Mouse (Mus musculus) skeletal muscle tissue, adult 2 months (tissue): ENCODE results near the gene Dnajb13.
"Not testable (repeated sequence)": the region's sequence is repeated elsewhere in the genome, so short reads cannot be mapped to it uniquely, and the experiment has no call there.

ENCODE experiments used
- DNase-seq: peaks from one replicate; pipeline ENCODE4 v3.0.0-alpha.2; 2012; ENCODE audit warnings: low read depth, low spot score

Dnajb13 gene

GRCm38 (mm10) chr7:100488474-100489048 is 26.2 kb downstream of the Dnajb13 start:
- DNase-seq: no peak

- no peak for DNase-seq
Measured at GRCm38 (mm10) chr7:100487301-100487700, 27.5 kb downstream of the Dnajb13 start.

GRCm38 (mm10) chr7:100484493-100484892 is 30.3 kb downstream of the Dnajb13 start:
- no peak for DNase-seq

- DNase-seq: not testable (repeated sequence)
Measured at GRCm38 (mm10) chr7:100482046-100482445, 32.7 kb downstream of the Dnajb13 start.

GRCm38 (mm10) chr7:100480175-100480574 is 34.6 kb downstream of the Dnajb13 start:
- no peak for DNase-seq

- no peak for DNase-seq
Measured at GRCm38 (mm10) chr7:100479823-100480164, 35.0 kb downstream of the Dnajb13 start.

- no peak for DNase-seq
Measured at GRCm38 (mm10) chr7:100479100-100479822, 35.5 kb downstream of the Dnajb13 start.

- DNase-seq: peak; percentile 96
Measured at GRCm38 (mm10) chr7:100474680-100475079, 40.1 kb downstream of the Dnajb13 start.

GRCm38 (mm10) chr7:100473846-100474454 is 40.8 kb downstream of the Dnajb13 start:
- DNase-seq: peak; percentile 80

GRCm38 (mm10) chr7:100472777-100473176 is 42.0 kb downstream of the Dnajb13 start, which contains the start of gene Ucp3:
Gene Ucp3 (plus strand): TSS chr7:100472990.
- DNase-seq: peak; percentile 87

- DNase-seq: no peak
Measured at GRCm38 (mm10) chr7:100471407-100471797, 43.4 kb downstream of the Dnajb13 start.

- peak; percentile 85 for DNase-seq
Measured at GRCm38 (mm10) chr7:100470796-100471406, 43.9 kb downstream of the Dnajb13 start.

GRCm38 (mm10) chr7:100469502-100469901 is 45.3 kb downstream of the Dnajb13 start:
- no peak for DNase-seq

- no peak for DNase-seq
Measured at GRCm38 (mm10) chr7:100468761-100469160, 46.0 kb downstream of the Dnajb13 start.

GRCm38 (mm10) chr7:100466781-100467510 is 47.8 kb downstream of the Dnajb13 start:
- no peak for DNase-seq

- DNase-seq: peak; percentile 93
Measured at GRCm38 (mm10) chr7:100465656-100466309, 49.0 kb downstream of the Dnajb13 start.

GRCm38 (mm10) chr7:100465248-100465647 is 49.5 kb downstream of the Dnajb13 start:
- DNase-seq: peak; percentile 47

GRCm38 (mm10) chr7:100464248-100464647 is 50.5 kb downstream of the Dnajb13 start:
- DNase-seq: no peak

- no peak for DNase-seq
Measured at GRCm38 (mm10) chr7:100463757-100464156, 51.0 kb downstream of the Dnajb13 start.

- DNase-seq: no peak
Measured at GRCm38 (mm10) chr7:100463194-100463593, 51.6 kb downstream of the Dnajb13 start.

GRCm38 (mm10) chr7:100461621-100462151 is 53.1 kb downstream of the Dnajb13 start:
- peak; percentile 86 for DNase-seq
